In the genomic region with DNA sequence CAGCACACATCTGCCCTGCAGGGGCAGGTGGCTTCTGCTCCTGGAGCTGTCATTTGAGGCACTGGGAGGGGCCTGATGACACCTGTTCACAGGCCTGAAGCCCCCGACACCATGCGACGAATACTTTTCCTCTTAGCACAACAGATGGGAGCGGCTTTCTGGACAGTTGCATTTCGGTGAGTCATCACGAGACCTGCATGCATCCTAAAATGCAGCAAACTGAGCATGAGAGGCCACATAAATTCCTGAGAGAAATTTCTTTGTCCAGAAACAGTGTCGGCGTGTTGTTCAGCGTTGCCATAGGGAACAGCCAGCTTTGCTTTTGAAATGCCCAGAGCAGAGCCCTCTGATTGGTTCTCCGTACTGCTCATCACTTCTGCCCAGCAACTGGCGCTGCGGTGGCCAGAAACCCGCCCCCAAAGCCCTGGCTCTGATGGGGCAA, we compare ENCODE assay signal across 8 mouse cellular contexts. TPM values are rescaled to one million over a fixed set of nuclear protein-coding genes. Genes with fewer than 3 reads are reported as not detected.
DNase-seq lines count a peak whose midpoint lies in the region; ATAC-seq and TF ChIP-seq lines count a peak whose summit lies in the region.

No protein-coding gene starts in this region.

- no peak overlapping the region for H3K27ac ChIP-seq in ES-Bruce4 (ENCODE audit: insufficient read depth, low read length)
- peak overlapping the region; percentile 86 for H3K27ac ChIP-seq in forebrain, embryonic 14.5 days (ENCODE audit: low read depth, low read length)
- no peak overlapping the region for H3K27ac ChIP-seq in liver, embryonic 16.5 days (ENCODE audit: low read length)
- H3K27ac ChIP-seq in neural tube, embryonic 12.5 days, result peak overlapping the region; percentile 55; the same call in 1 of the 2 replicates
- H3K27ac ChIP-seq in stomach, postnatal 0 days (replicated peaks), result peak overlapping the region; percentile 30; the same call in 1 of the 2 replicates

- H3K9me3 ChIP-seq in ES-Bruce4 (replicated peaks; ENCODE audit: control insufficient read depth, insufficient read depth, low read length, poor library complexity, severe bottlenecking), result no peaks in the 10 kb centered on the region
- H3K9me3 ChIP-seq in forebrain, embryonic 14.5 days (replicated peaks; ENCODE audit: control insufficient read depth, low read length), result no peaks in the 10 kb centered on the region
- no peaks in the 10 kb centered on the region for H3K9me3 ChIP-seq in liver, embryonic 16.5 days (replicated peaks; ENCODE audit: control insufficient read depth, low read length)
- H3K9me3 ChIP-seq in neural tube, embryonic 12.5 days, result no peaks in the 10 kb centered on the region
- H3K9me3 ChIP-seq in stomach, postnatal 0 days (ENCODE audit: control insufficient read depth, low read length), result no peaks in the 10 kb centered on the region

- no peak for TF ChIP-seq EP300 in ES-Bruce4 (IDR thresholded peaks at IDR 0.05; ENCODE audit: insufficient read depth, low read depth, low read length)
- no peak for TF ChIP-seq EP300 in stomach, postnatal 0 days (optimal IDR thresholded peaks at IDR 0.05)

- WGBS in forebrain, embryonic 14.5 days, result under 1% methylated on average over 13 of the region's 13 CpGs
- under 1% methylated on average over 13 of the region's 13 CpGs for WGBS in large intestine, adult 2 months
- 10% methylated on average over 13 of the region's 13 CpGs for WGBS in liver, embryonic 16.5 days (ENCODE audit: insufficient replicate concordance)
- WGBS in neural tube, embryonic 12.5 days, result 2% methylated on average over 13 of the region's 13 CpGs
- WGBS in stomach, postnatal 0 days, result 4% methylated on average over 13 of the region's 13 CpGs

- no peaks in the 10 kb centered on the region for H3K36me3 ChIP-seq in ES-Bruce4 (ENCODE audit: control insufficient read depth, insufficient read depth, low read length, poor library complexity, severe bottlenecking)
- no peaks in the 10 kb centered on the region for H3K36me3 ChIP-seq in forebrain, embryonic 14.5 days (ENCODE audit: control insufficient read depth, insufficient read depth, low read length)
- no peaks in the 10 kb centered on the region for H3K36me3 ChIP-seq in liver, embryonic 16.5 days (ENCODE audit: control insufficient read depth, insufficient read depth)
- no peaks in the 10 kb centered on the region for H3K36me3 ChIP-seq in neural tube, embryonic 12.5 days
- H3K36me3 ChIP-seq in stomach, postnatal 0 days (ENCODE audit: control insufficient read depth, insufficient read depth, low read length), result no peaks in the 10 kb centered on the region

- peak overlapping the region; percentile 56; the same call in 1 of the 2 replicates for H3K4me3 ChIP-seq in ES-Bruce4 (ENCODE audit: low read depth, low read length)
- H3K4me3 ChIP-seq in forebrain, embryonic 14.5 days (ENCODE audit: low read depth, low read length), result peak overlapping the region; percentile 22
- H3K4me3 ChIP-seq in liver, embryonic 16.5 days (ENCODE audit: low read depth, low read length), result peak overlapping the region; percentile 45
- H3K4me3 ChIP-seq in neural tube, embryonic 12.5 days, result peak overlapping the region; percentile 13
- H3K4me3 ChIP-seq in stomach, postnatal 0 days (ENCODE audit: low read depth, low read length), result peak overlapping the region; percentile 27; the same call in 1 of the 2 replicates

- H3K4me1 ChIP-seq in ES-Bruce4 (ENCODE audit: control insufficient read depth, insufficient read depth, low read length), result peaks cover 2% of the 10 kb centered on the region
- peaks cover 36% of the 10 kb centered on the region for H3K4me1 ChIP-seq in forebrain, embryonic 14.5 days (ENCODE audit: control insufficient read depth, insufficient read depth, low read length)
- peaks cover 38% of the 10 kb centered on the region for H3K4me1 ChIP-seq in liver, embryonic 16.5 days (ENCODE audit: control insufficient read depth, low read depth, low read length)
- peaks cover 46% of the 10 kb centered on the region for H3K4me1 ChIP-seq in neural tube, embryonic 12.5 days
- H3K4me1 ChIP-seq in stomach, postnatal 0 days (replicated peaks; ENCODE audit: control insufficient read depth, insufficient read depth), result no peaks in the 10 kb centered on the region

- ATAC-seq in forebrain, embryonic 14.5 days, result peak; percentile 85
- peak; percentile 64 for ATAC-seq in liver, embryonic 16.5 days (ENCODE audit: low read depth)
- ATAC-seq in neural tube, embryonic 12.5 days (ENCODE audit: low FRiP score, low read depth), result peak; percentile 87
- ATAC-seq in stomach, postnatal 0 days (ENCODE audit: low FRiP score, low TSS enrichment), result peak; percentile 87

- peak; percentile 76 for DNase-seq in cerebellum, adult 11 months
- DNase-seq in forebrain, embryonic 14.5 days (ENCODE audit: low spot score), result peak; percentile 98
- DNase-seq in heart, postnatal 14 days, result peak; percentile 85 to 90
- DNase-seq in large intestine, adult 2 months (ENCODE audit: low read depth, low spot score), result peak; percentile 83
- DNase-seq in stomach, postnatal 0 days (ENCODE audit: low spot score), result peak; percentile 89

- no peak for TF ChIP-seq POLR2A in ES-Bruce4 (IDR thresholded peaks at IDR 0.05; ENCODE audit: insufficient read depth, low read length)

- peak overlapping the region; percentile 49 for H3K4me2 ChIP-seq in forebrain, embryonic 14.5 days (ENCODE audit: low read length)
- peak overlapping the region; percentile 52 for H3K4me2 ChIP-seq in liver, embryonic 16.5 days (ENCODE audit: low read depth, low read length)
- H3K4me2 ChIP-seq in neural tube, embryonic 12.5 days (replicated peaks), result peak overlapping the region; percentile 60
- peak overlapping the region; percentile 53 for H3K4me2 ChIP-seq in stomach, postnatal 0 days (replicated peaks; ENCODE audit: low read depth)

- no peak overlapping the region for H3K9ac ChIP-seq in ES-Bruce4 (ENCODE audit: low read depth, poor library complexity, severe bottlenecking)
- peak overlapping the region; percentile 53 for H3K9ac ChIP-seq in forebrain, embryonic 14.5 days (ENCODE audit: low read length)
- H3K9ac ChIP-seq in liver, embryonic 16.5 days (ENCODE audit: low read depth, low read length), result no peak overlapping the region
- no peak overlapping the region for H3K9ac ChIP-seq in neural tube, embryonic 12.5 days
- 0 out of 2 replicates have a peak overlapping the region, but pooled peaks have one; percentile 45 for H3K9ac ChIP-seq in stomach, postnatal 0 days (ENCODE audit: low read length)

- no peaks in the 10 kb centered on the region for H3K27me3 ChIP-seq in ES-Bruce4 (ENCODE audit: control insufficient read depth, insufficient read depth, low read length, poor library complexity, severe bottlenecking)
- no peaks in the 10 kb centered on the region for H3K27me3 ChIP-seq in forebrain, embryonic 14.5 days (replicated peaks; ENCODE audit: control insufficient read depth, insufficient read depth, low read length)
- H3K27me3 ChIP-seq in liver, embryonic 16.5 days (ENCODE audit: control insufficient read depth, insufficient read depth, low read depth, low read length), result no peaks in the 10 kb centered on the region
- no peaks in the 10 kb centered on the region for H3K27me3 ChIP-seq in neural tube, embryonic 12.5 days (replicated peaks)
- no peaks in the 10 kb centered on the region for H3K27me3 ChIP-seq in stomach, postnatal 0 days (ENCODE audit: control insufficient read depth, insufficient read depth, low read length)

- no peak for TF ChIP-seq CTCF in ES-Bruce4 (IDR thresholded peaks at IDR 0.05; ENCODE audit: low read depth, low read length)
- TF ChIP-seq CTCF in stomach, postnatal 0 days (IDR thresholded peaks at IDR 0.05; ENCODE audit: low read depth), result no peak

- intact Hi-C loops in heart, postnatal 14 days (cut with DNase I), result no loop called here

RNA-seq across cellular contexts. Expression of gene Traf3, which starts 1.8 kb away (rescaled TPM):
- 11.4 and 13.1 TPM in 2 replicates for polyA plus RNA-seq in ES-Bruce4 (2011; ENCODE audit: insufficient read depth, insufficient read length, low read depth, missing spikeins)
- polyA plus RNA-seq in forebrain, embryonic 14.5 days (2014; fragmentation: Nextera tagmentation; extraction: Ambion mirVana), result 9.8 and 12.1 TPM in 2 replicates
- total RNA-seq in heart, postnatal 14 days (2021), result 10 to 100 TPM; 12.4 to 15.5 TPM
- 11.5 and 15.3 TPM in 2 replicates for polyA plus RNA-seq in large intestine, adult 2 months (2012; rRNA removed)
- polyA plus RNA-seq in liver, embryonic 16.5 days (2015; fragmentation: Nextera tagmentation; extraction: Ambion mirVana), result 1.6 and 2.3 TPM in 2 replicates
- polyA plus RNA-seq in neural tube, embryonic 12.5 days (2016; fragmentation: Nextera tagmentation; extraction: Ambion mirVana), result 20.3 and 22.8 TPM in 2 replicates
- polyA plus RNA-seq in stomach, postnatal 0 days (2015; fragmentation: Nextera tagmentation; extraction: Ambion mirVana), result 3.2 and 4.4 TPM in 2 replicates

RNA-seq across cellular contexts. Expression of gene 4930595D18Rik, which starts 20.0 kb away (rescaled TPM):
- polyA plus RNA-seq in ES-Bruce4 (2011; ENCODE audit: insufficient read depth, insufficient read length, low read depth, missing spikeins), result not detected in 2 replicates
- polyA plus RNA-seq in forebrain, embryonic 14.5 days (2014; fragmentation: Nextera tagmentation; extraction: Ambion mirVana), result not detected in 2 replicates
- total RNA-seq in heart, postnatal 14 days (2021), result not detected
- not detected in 2 replicates for polyA plus RNA-seq in large intestine, adult 2 months (2012; rRNA removed)
- not detected in 2 replicates for polyA plus RNA-seq in liver, embryonic 16.5 days (2015; fragmentation: Nextera tagmentation; extraction: Ambion mirVana)
- polyA plus RNA-seq in neural tube, embryonic 12.5 days (2016; fragmentation: Nextera tagmentation; extraction: Ambion mirVana), result not detected in 2 replicates
- not detected in 2 replicates for polyA plus RNA-seq in stomach, postnatal 0 days (2015; fragmentation: Nextera tagmentation; extraction: Ambion mirVana)

Comparison
In these comparisons a context has a peak if more than half of its experiments do, and no peak if none do; other contexts are left out.
1. H3K27ac ChIP-seq: peak in forebrain, embryonic 14.5 days (single experiment), neural tube, embryonic 12.5 days (single experiment) and stomach, postnatal 0 days (single experiment); none in ES-Bruce4 (single experiment) and liver, embryonic 16.5 days (single experiment).
2. H3K9ac ChIP-seq: peak in forebrain, embryonic 14.5 days (single experiment) and stomach, postnatal 0 days (single experiment); none in ES-Bruce4 (single experiment), liver, embryonic 16.5 days (single experiment) and neural tube, embryonic 12.5 days (single experiment).
3. Peak in every context shown above with its lines, with median percentiles within 50 percentile points of each other: H3K4me3 ChIP-seq, DNase-seq, ATAC-seq and H3K4me2 ChIP-seq.